Mouse (Mus musculus) brain, adult 2 months (tissue): ENCODE measurements at regions not wholly inside any gene's neighbourhood (a gene's known extent, or its start where the extent isn't known, plus 50 kb on each side); places are given as distances from the start of the nearest gene placed in this dataset.
"Not testable (repeated sequence)": the region's sequence is repeated elsewhere in the genome, so short reads cannot be mapped to it uniquely, and the experiment has no call there.

Experiments used
- DNase-seq: peaks from one replicate; pipeline ENCODE4 v3.0.0; 2011; ENCODE audit warnings: low read depth, low spot score

- DNase-seq, result no peak
Measured at GRCm38 (mm10) chr17:26335551-26335950, 79.1 kb upstream of the Neurl1b start.

- peak; percentile 18 for DNase-seq
Measured at GRCm38 (mm10) chr17:26336011-26336410, 78.6 kb upstream of the Neurl1b start.

DNA sequence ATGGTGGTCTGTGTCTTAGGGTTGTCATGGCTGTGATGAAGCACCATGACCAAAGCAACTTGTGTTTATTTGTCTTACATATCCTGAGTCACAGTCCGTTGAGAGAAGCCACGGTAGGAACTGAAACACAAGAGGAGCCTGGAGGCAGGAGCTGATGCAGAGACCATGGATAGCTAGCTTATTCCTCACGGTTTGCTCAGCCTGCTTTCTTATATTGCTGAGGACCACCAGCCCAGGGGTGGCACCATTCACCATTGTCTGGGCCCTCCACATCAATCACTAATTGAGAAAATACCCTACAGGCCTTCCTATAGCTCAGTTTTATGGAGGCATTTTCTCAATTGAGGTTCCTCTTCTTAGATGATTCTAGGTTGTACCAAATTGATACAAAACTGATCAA, 77.5 kb upstream of the Neurl1b start:
- no peak for DNase-seq

DNA sequence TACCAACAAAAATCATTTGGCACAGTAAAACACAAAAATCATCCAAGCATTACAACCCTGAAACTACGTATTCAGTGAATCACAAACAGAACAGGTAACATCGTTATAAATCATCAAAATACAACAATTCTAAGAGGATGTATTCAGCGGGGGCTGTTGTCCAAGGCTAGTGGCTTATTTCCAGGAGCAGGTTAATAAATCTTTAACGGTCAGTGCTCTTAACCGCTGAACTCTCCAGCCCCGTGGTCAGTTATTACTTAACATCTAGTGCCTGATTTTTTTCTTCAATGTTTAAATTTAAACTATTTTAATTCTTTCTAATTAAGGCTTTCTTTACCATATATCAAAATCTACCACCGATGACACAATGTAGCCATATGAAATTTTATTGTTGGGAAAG, 69.2 kb upstream of the Neurl1b start:
- DNase-seq, result not testable (repeated sequence)

- DNase-seq, result no peak
Measured at GRCm38 (mm10) chr17:26348116-26348515, 66.5 kb upstream of the Neurl1b start.

GRCm38 (mm10) chr17:26349741-26350140, 64.9 kb upstream of the Neurl1b start:
- DNase-seq, result no peak

DNA sequence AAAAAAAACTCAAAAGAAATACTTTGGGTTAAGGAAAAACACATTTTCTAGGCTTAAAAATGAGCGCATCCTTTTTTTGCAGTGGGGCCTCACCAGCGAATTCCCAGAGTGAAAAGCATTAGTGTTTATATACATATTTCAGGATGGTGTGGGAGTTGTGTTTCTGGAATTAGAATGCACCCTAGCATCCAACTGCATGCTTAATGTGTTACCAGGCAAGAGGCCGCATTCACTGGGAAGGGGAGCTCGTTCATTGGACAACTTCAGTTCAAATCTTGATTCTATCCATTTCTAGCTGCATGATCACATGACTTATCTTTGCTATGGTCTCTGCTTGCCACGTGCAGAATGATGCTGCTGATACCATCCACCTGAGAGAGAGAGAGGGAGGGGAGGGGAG, 64.4 kb upstream of the Neurl1b start:
- peak; percentile 75 for DNase-seq

- no peak for DNase-seq
Measured at GRCm38 (mm10) chr17:26351991-26352390, 62.6 kb upstream of the Neurl1b start.

- DNase-seq, result no peak
Measured at GRCm38 (mm10) chr17:26352712-26353111, 61.9 kb upstream of the Neurl1b start.

GRCm38 (mm10) chr17:26354431-26354830, 60.2 kb upstream of the Neurl1b start:
- DNase-seq, result no peak

- DNase-seq, result no peak
Measured at GRCm38 (mm10) chr17:26355301-26355700, 59.3 kb upstream of the Neurl1b start.

DNA sequence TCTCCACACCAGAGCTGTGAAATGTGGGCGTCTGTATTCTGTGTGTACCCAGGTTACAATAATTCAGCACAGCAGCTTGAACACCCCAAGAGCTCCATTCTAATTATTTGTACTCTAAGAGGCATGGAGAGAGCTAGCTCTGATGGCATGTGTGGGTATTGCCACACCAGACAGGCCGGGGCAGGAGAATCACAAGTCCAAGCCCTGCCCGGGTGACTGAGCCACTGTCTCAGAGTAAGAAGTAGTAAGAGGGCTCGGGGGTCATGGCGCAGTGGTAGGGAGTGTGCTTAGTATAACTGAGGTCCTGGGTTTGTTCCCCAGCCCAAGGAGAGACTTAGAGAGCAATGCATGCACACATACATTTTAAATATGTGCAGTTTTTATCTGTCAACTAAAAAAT, 57.7 kb upstream of the Neurl1b start:
- no peak for DNase-seq

GRCm38 (mm10) chr17:26357784-26358183, 56.8 kb upstream of the Neurl1b start:
- no peak for DNase-seq

DNA sequence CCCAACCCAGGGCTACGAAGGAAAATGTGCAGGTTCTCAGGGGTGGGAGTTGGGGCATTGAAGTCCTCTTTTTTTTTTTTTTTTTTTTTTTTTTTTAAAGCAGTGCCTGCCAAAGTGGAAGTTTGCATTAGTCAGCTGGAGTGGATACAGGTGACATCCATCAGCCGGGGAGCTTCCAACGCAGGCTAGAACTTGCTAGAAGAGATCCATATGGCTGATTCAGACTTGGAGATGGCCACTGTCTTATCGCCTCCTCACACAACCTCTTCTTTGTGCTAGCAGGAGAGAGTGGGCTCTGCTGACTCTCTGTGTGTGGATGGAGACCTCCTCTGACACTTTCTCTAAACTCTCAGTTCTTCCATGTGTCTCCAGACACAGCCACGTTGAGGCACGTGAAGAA, 53.9 kb upstream of the Neurl1b start:
- DNase-seq, result peak; percentile 48

DNA sequence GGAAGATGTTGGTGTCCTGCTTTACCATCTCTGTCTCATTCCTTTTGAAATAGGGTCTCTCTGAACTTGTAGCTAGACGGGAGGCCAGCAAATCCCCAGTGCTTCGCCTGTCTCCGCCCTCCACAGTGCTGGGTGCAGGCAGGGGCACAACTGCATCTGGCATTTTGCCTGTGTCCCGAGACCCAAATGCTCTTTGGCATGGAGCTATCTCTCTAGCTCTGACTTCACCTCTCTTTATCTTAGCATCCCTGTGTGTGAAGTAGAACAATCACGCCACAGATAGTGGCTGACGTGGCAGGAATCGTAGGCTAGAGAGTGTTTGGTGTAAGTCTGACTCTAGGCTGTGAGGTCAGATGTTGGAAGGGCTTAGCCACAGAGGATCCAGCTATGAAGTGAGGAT, 53.2 kb upstream of the Neurl1b start:
- DNase-seq, result no peak

- peak; percentile 25 for DNase-seq
Measured at GRCm38 (mm10) chr17:26361992-26362391, 52.6 kb upstream of the Neurl1b start.

GRCm38 (mm10) chr17:26362586-26363361, 51.9 kb upstream of the Neurl1b start:
- DNase-seq, result no peak

DNA sequence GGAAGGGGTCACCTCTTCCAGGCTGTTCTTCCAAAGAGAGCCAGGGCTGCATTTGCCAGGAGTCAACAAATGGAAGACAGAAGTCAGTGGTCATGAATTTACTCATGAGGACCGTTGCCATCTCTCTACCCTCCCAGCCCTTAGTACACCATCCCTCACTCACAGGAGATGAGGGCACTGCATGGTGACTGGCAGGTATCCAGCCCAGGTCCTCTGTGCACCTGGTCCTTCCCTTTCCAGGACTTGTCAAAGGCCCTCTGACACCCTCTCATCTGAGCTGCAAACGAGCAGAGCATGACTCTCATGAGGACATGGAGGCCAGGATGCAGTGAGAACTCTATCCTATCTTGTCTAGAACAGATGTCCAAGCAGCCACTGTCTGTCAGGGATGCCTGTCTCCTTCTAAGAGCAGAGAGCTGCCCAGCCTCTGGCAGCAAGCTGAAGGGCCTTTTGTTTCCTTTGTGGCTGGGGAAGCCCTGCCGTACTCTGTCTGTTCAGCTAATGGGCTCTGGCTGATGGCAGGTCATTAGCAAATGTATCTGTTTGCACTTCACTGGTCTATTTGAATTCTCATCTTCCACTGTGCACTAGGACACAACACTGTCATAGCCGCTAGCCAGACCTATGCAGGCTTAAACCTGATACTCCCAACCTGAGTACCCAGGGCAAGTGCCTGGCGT, 50.6 kb upstream of the Neurl1b start:
- DNase-seq, result no peak
